Comparison of ENCODE assay signal across 26 mouse cellular contexts in genomic region chr2:29656095-29656494, GRCm38 (mm10). TPM values are rescaled to one million over a fixed set of nuclear protein-coding genes. Genes with fewer than 3 reads are reported as not detected.
DNase-seq lines count a peak whose midpoint lies in the region; ATAC-seq and TF ChIP-seq lines count a peak whose summit lies in the region.
"Had no signal": no experiment of that assay in that cellular context is flagged by ENCODE, and none has a peak within 500 bp of the region (broad histone marks: within the 10 kb centered on the region; RNA-seq: fewer than 3 reads in every experiment).

No protein-coding gene starts in this region.

- H3K27ac ChIP-seq in gastrocnemius, adult 2 months: 0 out of 2 replicates have a peak overlapping the region, but pooled peaks have one; percentile 16
- H3K27ac ChIP-seq in liver, postnatal 0 days (ENCODE audit: low read depth): no peak overlapping the region
- H3K27ac ChIP-seq in embryonic facial prominence, embryonic 10.5 days (replicated peaks): no peak overlapping the region
- H3K27ac ChIP-seq: forebrain, embryonic 10.5 days; forebrain, embryonic 13.5 days; heart, embryonic 15.5 days; hindbrain, embryonic 10.5 days; hindbrain, embryonic 14.5 days; hindbrain, postnatal 0 days had no signal

- peaks cover 3% of the 10 kb centered on the region for H3K4me1 ChIP-seq in liver, postnatal 0 days (ENCODE audit: insufficient read depth)
- H3K4me1 ChIP-seq in embryonic facial prominence, embryonic 10.5 days: peaks cover 32% of the 10 kb centered on the region

- no peaks in the 10 kb centered on the region for H3K9me3 ChIP-seq in liver, postnatal 0 days (ENCODE audit: low read length)
- H3K9me3 ChIP-seq in embryonic facial prominence, embryonic 10.5 days: no peaks in the 10 kb centered on the region
- H3K9me3 ChIP-seq: forebrain, embryonic 10.5 days; forebrain, embryonic 13.5 days; heart, embryonic 12.5 days; heart, embryonic 15.5 days; hindbrain, embryonic 10.5 days had no signal

- TF ChIP-seq EP300 in liver, postnatal 0 days (IDR thresholded peaks at IDR 0.05; ENCODE audit: low read depth): no peak

- ATAC-seq in megakaryocyte, adult 5-6 weeks (ENCODE audit: poor library complexity, severe bottlenecking): peak; percentile 47
- ATAC-seq in liver, postnatal 0 days: no peak
- ATAC-seq: forebrain, embryonic 13.5 days; forebrain, embryonic 16.5 days; hindbrain, postnatal 0 days had no signal

- H3K4me3 ChIP-seq in gastrocnemius, adult 2 months: no peak overlapping the region
- H3K4me3 ChIP-seq in liver, postnatal 0 days (ENCODE audit: low read depth, low read length): no peak overlapping the region
- H3K4me3 ChIP-seq in embryonic facial prominence, embryonic 10.5 days: no peak overlapping the region
- H3K4me3 ChIP-seq: forebrain, embryonic 10.5 days; forebrain, embryonic 13.5 days; heart, embryonic 12.5 days; heart, embryonic 15.5 days; hindbrain, embryonic 10.5 days had no signal

- TF ChIP-seq CTCF in gastrocnemius, adult 2 months (IDR thresholded peaks at IDR 0.05): no peak
- TF ChIP-seq CTCF in liver, postnatal 0 days (IDR thresholded peaks at IDR 0.05; ENCODE audit: low read depth): no peak

- DNase-seq in gastrocnemius, adult 2 months: no peak
- no peak for DNase-seq in gastrocnemius, postnatal 25 days
- DNase-seq in 416B (ENCODE audit: low read depth): peak; percentile 77
- no peak for DNase-seq in liver, postnatal 0 days
- no peak for DNase-seq in embryonic facial prominence, embryonic 10.5 days (ENCODE audit: low spot score)
- DNase-seq: adrenal gland, adult 8-10 months; adrenal gland, postnatal 25 days; B cell, adult 2 months; cerebellum, adult 11-12 months; cerebellum, adult 8-10 months; cerebellum, postnatal 10 days; cerebellum, postnatal 36 days; embryo, embryonic 11 days; gastrocnemius, postnatal 14 days; heart, adult 18-20 months; heart, postnatal 10 days; heart, postnatal 36 days had no signal

- WGBS in liver, postnatal 0 days (ENCODE audit: insufficient replicate concordance): 65% methylated on average over 1 of the region's 1 CpGs
- 94% methylated on average over 1 of the region's 1 CpGs for WGBS in embryonic facial prominence, embryonic 10.5 days

- no peak overlapping the region for H3K9ac ChIP-seq in liver, postnatal 0 days (replicated peaks)
- H3K9ac ChIP-seq: forebrain, embryonic 13.5 days; heart, embryonic 12.5 days; heart, embryonic 15.5 days; hindbrain, embryonic 14.5 days had no signal

- H3K4me2 ChIP-seq in liver, postnatal 0 days (ENCODE audit: low read depth, low read length): no peak overlapping the region
- H3K4me2 ChIP-seq: forebrain, embryonic 13.5 days; heart, embryonic 12.5 days; heart, embryonic 15.5 days; hindbrain, embryonic 14.5 days had no signal

- intact Hi-C loops in gastrocnemius, adult 2 months (cut with DNase I): no loop called here

- H3K27me3 ChIP-seq in liver, postnatal 0 days (ENCODE audit: insufficient read depth, low read length): no peaks in the 10 kb centered on the region
- H3K27me3 ChIP-seq in embryonic facial prominence, embryonic 10.5 days (replicated peaks; ENCODE audit: low read depth, poor library complexity, severe bottlenecking): no peaks in the 10 kb centered on the region
- H3K27me3 ChIP-seq: forebrain, embryonic 13.5 days; heart, embryonic 12.5 days; heart, embryonic 15.5 days had no signal

- H3K36me3 ChIP-seq in liver, postnatal 0 days (replicated peaks; ENCODE audit: insufficient read depth, low read length): no peaks in the 10 kb centered on the region
- no peaks in the 10 kb centered on the region; the same call in none of the 2 replicates for H3K36me3 ChIP-seq in embryonic facial prominence, embryonic 10.5 days (replicated peaks)
- H3K36me3 ChIP-seq: forebrain, embryonic 10.5 days; heart, embryonic 12.5 days; heart, embryonic 15.5 days had no signal

RNA-seq across cellular contexts. Expression of gene Rapgef1, which starts 36.6 kb away (rescaled TPM):
- total RNA-seq in gastrocnemius, adult 2 months (2021): 100 to 1,000 TPM; 135 to 139 TPM
- 100 to 1,000 TPM; 102 to 112 TPM for total RNA-seq in gastrocnemius, postnatal 25 days (2021)
- total RNA-seq in megakaryocyte, adult 5-6 weeks (2015): 20.1 and 20.2 TPM in 2 replicates
- 22.7 and 22.8 TPM in 2 replicates for total RNA-seq in megakaryocyte, adult 5-6 weeks (2017)
- polyA plus RNA-seq in liver, postnatal 0 days (2015; fragmentation: Nextera tagmentation; extraction: Ambion mirVana): 4.8 and 5.1 TPM in 2 replicates
- polyA plus RNA-seq in embryonic facial prominence, embryonic 10.5 days (2016; fragmentation: Nextera tagmentation; extraction: Ambion mirVana): 16.5 and 17.3 TPM in 2 replicates

Comparison
In these comparisons a context has a peak if more than half of its experiments do, and no peak if none do; other contexts are left out.
1. RNA of gene Rapgef1, which starts 36.6 kb away (total RNA-seq): 135 to 139 TPM in gastrocnemius, adult 2 months and 102 to 112 TPM in gastrocnemius, postnatal 25 days; 20.1 to 22.8 TPM in megakaryocyte, adult 5-6 weeks; every median in the first group is over 4 times any median in the second.